Mouse (Mus musculus): ENCODE results near the gene Olfr202.
"Not testable (repeated sequence)": the region's sequence is repeated elsewhere in the genome, so short reads cannot be mapped to it uniquely, and the experiment has no call there.

DNA sequence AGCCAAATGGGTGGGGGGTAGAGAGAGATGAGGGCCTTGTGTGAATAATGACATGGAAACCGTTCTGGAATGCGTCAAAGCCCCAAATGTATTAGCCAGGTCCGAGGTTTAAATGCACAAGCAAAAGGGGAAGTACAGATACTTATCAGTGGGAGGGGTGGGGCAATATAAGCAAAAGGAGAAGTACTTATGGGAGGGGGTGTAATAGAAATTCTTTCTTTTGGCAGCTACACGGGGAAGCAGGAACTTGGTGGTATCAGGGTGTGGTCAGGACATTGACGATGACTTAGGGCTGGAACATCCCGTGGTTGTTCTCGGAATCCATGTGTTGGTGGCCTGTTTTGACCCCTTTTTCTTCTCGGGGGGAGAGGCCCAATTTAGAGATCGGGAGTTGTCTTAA is 983 bp upstream of the Olfr202 start:
- TF ChIP-seq POLR2A (IDR thresholded peaks at IDR 0.05; ENCODE audit: borderline replicate concordance, insufficient read depth, low read length); CTCF (IDR thresholded peaks at IDR 0.05; ENCODE audit: borderline replicate concordance, insufficient read depth, low read depth, low read length): not testable (repeated sequence)
